Mouse (Mus musculus) megakaryocyte, embryonic 14.5 days (primary cell): ENCODE measurements around the gene Xylt1.

Experiments
- FLI1 ChIP-seq: IDR thresholded peaks from 2 replicates; pipeline ENCODE4 v1.6.1; 2012; ENCODE audit warnings: low read length, inconsistent platforms, mixed read lengths
- GATA1 ChIP-seq: IDR thresholded peaks from 3 replicates; pipeline ENCODE4 v1.6.1; 2012; ENCODE audit warnings: mixed read lengths, low read length, inconsistent platforms, borderline replicate concordance

DNA sequence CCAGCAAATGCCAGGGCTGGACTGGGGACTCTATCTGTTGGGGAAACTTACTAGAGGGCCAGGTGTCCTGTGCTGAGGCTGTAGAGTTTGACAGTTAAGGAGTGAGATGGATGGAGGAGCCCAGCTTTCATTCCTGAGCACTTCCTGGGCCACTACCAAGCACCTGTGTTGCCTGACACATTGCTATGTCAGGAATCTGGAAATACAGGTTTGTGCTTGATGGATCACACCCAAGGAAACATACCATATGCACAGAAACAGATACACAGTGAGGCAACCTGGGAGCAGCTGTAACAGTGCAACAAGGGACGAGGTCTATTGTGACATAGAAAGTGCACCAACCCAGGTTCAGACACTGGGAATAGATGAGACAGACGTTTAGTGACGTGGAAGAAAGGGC lies 125.0 kb downstream of the Xylt1 start:
- TF ChIP-seq GATA1 (no peak), FLI1 (no peak)
